Mouse (Mus musculus) thymus, postnatal 0 days (tissue): Measurements from ENCODE around the gene Crip3. TPM values are rescaled to one million over a fixed set of nuclear protein-coding genes. Genes with fewer than 3 reads are reported as not detected.

Experiments
- DNase-seq: peaks from one replicate; pipeline ENCODE4 v3.0.0-alpha.2; 2015; ENCODE audit warnings: low spot score
- polyA plus RNA-seq: library from polyadenylated mRNA; unstranded; fragments of >200 nt; fragmentation: Nextera tagmentation; extraction: Ambion mirVana; gene quantifications from 2 replicates; pipeline ENCODE4 v1.2.1, GENCODE M21; 2015

Crip3 gene
- polyA plus RNA-seq, 1 experiment from 2014 or later = 294 TPM

DNA sequence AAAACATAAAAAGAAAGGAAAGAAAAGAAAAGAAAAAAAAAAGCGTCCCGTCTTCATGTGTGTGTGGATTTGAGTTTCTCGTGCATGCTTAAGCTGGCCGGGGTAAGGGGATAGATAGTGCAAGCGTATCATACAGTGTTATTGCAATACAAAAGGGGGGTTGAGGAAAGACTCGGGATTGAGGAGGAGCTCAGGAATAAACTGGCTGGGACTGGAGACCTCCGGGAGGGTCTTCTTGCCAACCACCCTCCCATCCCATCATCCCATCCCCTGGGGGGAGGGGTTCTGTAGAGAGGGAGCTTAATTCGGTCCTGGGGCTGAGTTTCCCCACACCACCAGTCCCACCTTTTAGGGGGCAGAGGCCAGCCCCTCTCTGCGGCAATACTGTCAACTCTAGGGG is 25.8 kb downstream of the Crip3 start:
- no peak for DNase-seq

- no peak for DNase-seq
These were observed 26.5 kb downstream of the Crip3 start for GRCm38 (mm10) chr17:46455110-46455691.

DNA sequence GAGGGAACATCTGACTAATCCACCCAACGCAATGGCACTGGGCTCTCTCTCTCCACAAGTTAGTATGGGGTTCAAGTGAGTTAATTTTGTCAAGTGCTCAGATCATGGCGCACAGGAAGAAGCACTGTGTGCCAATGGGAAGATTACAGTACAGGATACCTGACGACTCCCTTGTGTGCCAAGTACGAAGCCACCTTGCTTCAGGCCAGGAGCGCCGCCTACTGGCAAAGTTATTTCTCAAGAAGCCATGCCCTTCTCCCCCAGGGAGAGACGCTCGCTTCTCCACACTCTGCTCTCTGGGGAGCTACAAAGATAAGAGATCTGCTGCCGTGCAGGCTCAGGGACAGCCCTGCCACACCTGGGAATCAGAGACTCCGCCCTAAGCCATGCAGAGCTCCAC is 29.1 kb downstream of the Crip3 start:
- peak; percentile 53 for DNase-seq

DNA sequence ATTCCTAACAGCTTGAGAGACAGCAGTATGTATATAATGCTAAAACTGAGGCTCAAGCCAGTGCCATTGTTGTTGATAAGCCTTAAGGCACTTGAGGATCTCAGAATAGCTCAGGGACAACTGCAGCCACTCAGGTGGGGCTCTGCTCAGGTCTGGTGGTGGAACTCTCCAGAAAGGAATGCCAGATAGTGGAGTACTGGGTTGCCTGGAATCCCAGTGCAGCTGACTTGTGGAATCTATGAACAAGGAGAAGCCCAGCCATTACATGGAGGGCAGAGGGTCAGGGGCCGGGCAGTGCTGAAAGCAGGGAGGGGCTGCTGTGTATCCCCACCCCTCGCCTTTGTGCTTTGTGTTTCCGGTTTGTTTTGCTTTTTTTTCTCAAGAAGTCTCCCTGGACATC is 29.7 kb downstream of the Crip3 start:
- no peak for DNase-seq

GRCm38 (mm10) chr17:46460673-46461072 is 31.9 kb downstream of the Crip3 start:
- DNase-seq = no peak

DNA sequence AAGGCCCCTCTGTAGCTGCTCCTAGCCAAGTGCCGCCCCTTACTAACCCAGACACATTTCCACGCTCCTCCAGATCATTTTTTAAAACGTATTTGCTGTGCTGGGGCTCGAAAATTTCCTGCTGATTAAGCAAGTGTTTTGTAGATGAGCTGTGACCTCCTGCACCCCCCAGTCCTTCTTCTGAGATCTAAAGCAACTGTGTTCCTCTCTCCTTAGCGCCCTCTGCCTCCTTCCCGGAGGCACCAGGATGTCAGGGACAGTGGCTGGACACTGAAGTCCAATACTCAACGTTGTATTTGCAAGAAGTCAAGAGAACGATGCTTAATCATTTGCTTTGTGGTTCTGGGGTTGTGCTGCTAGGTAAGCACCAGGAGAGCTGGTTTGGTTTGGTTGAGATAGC is 32.6 kb downstream of the Crip3 start:
- no peak for DNase-seq

GRCm38 (mm10) chr17:46462226-46462625 is 33.5 kb downstream of the Crip3 start:
- DNase-seq = no peak

DNA sequence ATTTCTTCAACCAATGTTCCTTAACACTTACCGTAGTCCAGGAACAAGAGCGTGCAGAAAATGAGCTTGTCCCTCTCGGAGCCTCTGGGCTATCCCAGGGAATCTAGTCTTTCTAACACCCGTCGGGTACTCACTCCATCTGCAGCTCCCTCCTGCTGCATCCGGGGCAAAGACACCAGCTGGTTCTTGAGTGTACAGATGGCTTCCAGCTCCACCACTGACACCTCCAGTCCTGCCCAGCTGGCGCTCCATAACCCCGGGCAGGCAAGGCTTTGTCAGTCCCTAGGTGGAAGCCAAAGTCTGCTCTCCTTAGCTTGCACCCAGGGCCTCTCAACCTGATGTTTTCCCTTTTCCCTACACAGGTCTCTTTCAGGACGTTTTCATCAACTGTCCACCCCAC is 39.1 kb downstream of the Crip3 start:
- no peak for DNase-seq

GRCm38 (mm10) chr17:46476601-46477000 is 47.9 kb downstream of the Crip3 start:
- peak; percentile 59 for DNase-seq

GRCm38 (mm10) chr17:46477286-46477685 is 48.6 kb downstream of the Crip3 start:
- DNase-seq = no peak

Other genes starting within 250 kb of the Crip3 start
- 21.5 and 24.0 TPM in 2 replicates for gene Polh, start 226.3 kb upstream of the Crip3 start, polyA plus RNA-seq
- 25.2 and 26.8 TPM in 2 replicates for gene Xpo5, start 226.1 kb upstream of the Crip3 start, polyA plus RNA-seq
- gene Polr1c, start 180.9 kb upstream of the Crip3 start, polyA plus RNA-seq = 69.4 and 71.2 TPM in 2 replicates
- gene Yipf3, start 180.8 kb upstream of the Crip3 start, polyA plus RNA-seq = 119 and 124 TPM in 2 replicates
- gene Lrrc73, start 175.4 kb upstream of the Crip3 start, polyA plus RNA-seq = 1.1 and 1.2 TPM in 2 replicates
- gene Tjap1, start 145.9 kb upstream of the Crip3 start, polyA plus RNA-seq = 26.8 and 27.6 TPM in 2 replicates
- gene Dlk2, start 131.5 kb upstream of the Crip3 start, polyA plus RNA-seq = 8.1 and 9.6 TPM in 2 replicates
- gene Abcc10, start 100.6 kb upstream of the Crip3 start, polyA plus RNA-seq = 3.5 and 4.0 TPM in 2 replicates
- 5.4 and 5.6 TPM in 2 replicates for gene Zfp318, start 45.2 kb upstream of the Crip3 start, polyA plus RNA-seq
- gene Slc22a7, start 9.5 kb downstream of the Crip3 start, polyA plus RNA-seq = 6.4 and 9.4 TPM in 2 replicates
- 0.08 TPM in 1 of 2 replicates, not detected in the other for gene Ttbk1, start 58.7 kb downstream of the Crip3 start, polyA plus RNA-seq
- 28.3 and 33.7 TPM in 2 replicates for gene Dnph1, start 67.8 kb downstream of the Crip3 start, polyA plus RNA-seq
- gene Cul9, start 117.5 kb downstream of the Crip3 start, polyA plus RNA-seq = 2.5 and 2.8 TPM in 2 replicates
- 5.0 and 7.5 TPM in 2 replicates for gene Srf, start 127.2 kb downstream of the Crip3 start, polyA plus RNA-seq
- 24.7 and 25.1 TPM in 2 replicates for gene Ptk7, start 200.6 kb downstream of the Crip3 start, polyA plus RNA-seq
- gene Klc4, start 217.1 kb downstream of the Crip3 start, polyA plus RNA-seq = 17.7 and 18.4 TPM in 2 replicates
- 110 and 113 TPM in 2 replicates for gene Mrpl2, start 217.3 kb downstream of the Crip3 start, polyA plus RNA-seq
- gene Cul7, start 221.4 kb downstream of the Crip3 start, polyA plus RNA-seq = 14.0 and 16.0 TPM in 2 replicates
- 53.2 and 68.6 TPM in 2 replicates for gene Rrp36, start 245.4 kb downstream of the Crip3 start, polyA plus RNA-seq
- 106 and 109 TPM in 2 replicates for gene Mea1, start 249.9 kb downstream of the Crip3 start, polyA plus RNA-seq